Mouse (Mus musculus) limb, embryonic 11.5 days (tissue): ENCODE data around the gene Hells. TPM values are rescaled to one million over a fixed set of nuclear protein-coding genes. Genes with fewer than 3 reads are reported as not detected.
A peak's percentile ranks its signal among the peaks of the same experiment; 100 is the strongest.

ENCODE experiments used
- ATAC-seq: fragments of 200-750 bp; cut with Nextera tagmentation; 2 replicates; pipeline ENCODE4 v1.8.0; 2017; ENCODE audit warnings: low read depth; ENCODE audit not compliant: insufficient number of reproducible peaks, low FRiP score, low TSS enrichment
- DNase-seq: peaks from one replicate; pipeline ENCODE4 v3.0.0-alpha.2; 2015; ENCODE audit warnings: low spot score
- H3K27ac ChIP-seq: fragments of 300-500 bp; sonication (generic); replicated peaks from 2 replicates; pipeline ENCODE4 v1.5.1; 2014; ENCODE audit warnings: low read depth, mild to moderate bottlenecking, low read length
- H3K27me3 ChIP-seq: fragments of 300-500 bp; sonication (generic); 2 replicates; pipeline ENCODE4 v1.6.1; 2014; ENCODE audit warnings: mild to moderate bottlenecking, low read length, mixed read lengths; ENCODE audit not compliant: control insufficient read depth, insufficient read depth
- H3K36me3 ChIP-seq: fragments of 300-500 bp; sonication (generic); 2 replicates; pipeline ENCODE4 v1.6.1; 2014; ENCODE audit warnings: mild to moderate bottlenecking, low read length, moderate library complexity, mixed read lengths; ENCODE audit not compliant: control insufficient read depth, insufficient read depth
- H3K4me1 ChIP-seq: fragments of 300-500 bp; sonication (generic); 2 replicates; pipeline ENCODE4 v1.6.1; 2014; ENCODE audit warnings: low read length, mixed read lengths; ENCODE audit not compliant: control insufficient read depth, insufficient read depth
- H3K4me2 ChIP-seq: fragments of 300-500 bp; sonication (generic); 2 replicates; pipeline ENCODE4 v1.6.1; 2014; ENCODE audit warnings: low read depth, mild to moderate bottlenecking, moderate library complexity; ENCODE audit not compliant: severe bottlenecking
- H3K4me3 ChIP-seq: fragments of 300-500 bp; sonication (generic); 2 replicates; pipeline ENCODE4 v1.5.1; 2014; ENCODE audit warnings: low read depth, low read length
- H3K9ac ChIP-seq: fragments of 300-500 bp; sonication (generic); 2 replicates; pipeline ENCODE4 v1.6.1; 2014; ENCODE audit warnings: mild to moderate bottlenecking, low read length
- H3K9me3 ChIP-seq: fragments of 300-500 bp; sonication (generic); 2 replicates; pipeline ENCODE4 v1.6.1; 2016; ENCODE audit warnings: low read length; ENCODE audit not compliant: control insufficient read depth
- WGBS: fragments of 180-500 bp; shearing (Covaris S2); extraction: QIAGEN DNeasy Blood & Tissue Kit; methylation state at CpG from one replicate; pipeline ENCODE4 v1.1.7; 2014; 5-methylcytosine and 5-hydroxymethylcytosine counted together
- microRNA-seq: library from miRNA; unstranded; fragments of <30 nt; microRNA quantifications from one replicate; pipeline ENCODE4, GENCODE M21; 2016
- polyA plus RNA-seq: library from polyadenylated mRNA; unstranded; fragments of >200 nt; fragmentation: Nextera tagmentation; extraction: Ambion mirVana; gene quantifications from 2 replicates; pipeline ENCODE4 v1.2.1, GENCODE M21; 2014

Gene Hells
- polyA plus RNA-seq, 1 experiment from 2014 or later: 93.2 TPM

DNA sequence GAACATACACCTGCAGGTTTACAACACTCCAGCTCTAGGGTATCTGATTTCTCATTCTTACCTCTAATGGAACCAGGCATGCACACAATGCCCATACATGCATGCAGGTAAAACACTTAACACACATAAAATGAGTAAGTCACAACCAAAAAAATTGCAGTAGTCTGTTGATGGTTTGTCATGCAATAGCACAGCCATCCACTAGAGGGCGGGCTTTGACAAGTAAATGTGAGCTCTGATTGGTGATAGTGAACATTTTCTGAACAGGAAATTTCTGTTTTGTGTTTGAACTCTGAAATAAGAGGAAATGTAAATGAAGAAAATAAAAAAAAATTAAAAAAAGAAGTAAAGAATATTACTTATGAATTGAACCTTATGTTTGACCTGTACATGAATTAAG lies 51.3 kb downstream of the Hells start:
- ATAC-seq (no peak), DNase-seq (peak; percentile 83)
- Histone ChIP-seq H3K9ac (no peak overlapping the region), H3K4me1 (no peaks in the 10 kb centered on the region), H3K4me3 (no peak overlapping the region), H3K27me3 (no peaks in the 10 kb centered on the region), H3K36me3 (no peaks in the 10 kb centered on the region), H3K4me2 (no peak overlapping the region), H3K27ac (no peak overlapping the region), H3K9me3 (no peaks in the 10 kb centered on the region)
- WGBS: 0% methylated on average over 1 of the region's 1 CpGs

DNA sequence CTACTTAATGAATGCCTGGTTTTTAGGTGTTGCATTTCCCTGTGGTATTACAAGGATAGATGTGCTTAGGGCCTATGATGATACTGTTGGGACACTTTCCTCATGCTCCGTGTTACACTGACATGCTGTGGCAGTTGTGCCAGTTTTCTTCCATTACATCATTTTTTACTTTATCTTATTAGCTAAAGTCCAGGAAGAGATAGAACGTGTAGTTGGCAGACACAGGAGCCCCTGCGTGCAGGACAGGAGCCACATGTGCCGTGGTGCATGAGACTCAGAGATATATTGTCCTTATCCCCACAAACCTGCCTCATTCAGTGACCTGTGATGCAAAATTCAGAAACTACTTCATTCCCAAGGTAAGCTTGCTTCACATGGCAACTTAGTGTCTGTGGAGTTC lies 67.5 kb downstream of the Hells start:
- no peak overlapping the region for H3K9ac ChIP-seq
- no peaks in the 10 kb centered on the region for H3K36me3 ChIP-seq
- H3K4me2 ChIP-seq: no peak overlapping the region
- H3K4me3 ChIP-seq: no peak overlapping the region
- no peaks in the 10 kb centered on the region for H3K4me1 ChIP-seq
- DNase-seq (no peak), ATAC-seq (no peak)
- no peaks in the 10 kb centered on the region for H3K9me3 ChIP-seq
- H3K27me3 ChIP-seq: no peaks in the 10 kb centered on the region
- 82% methylated on average over 4 of the region's 4 CpGs for WGBS
- H3K27ac ChIP-seq: no peak overlapping the region

DNA sequence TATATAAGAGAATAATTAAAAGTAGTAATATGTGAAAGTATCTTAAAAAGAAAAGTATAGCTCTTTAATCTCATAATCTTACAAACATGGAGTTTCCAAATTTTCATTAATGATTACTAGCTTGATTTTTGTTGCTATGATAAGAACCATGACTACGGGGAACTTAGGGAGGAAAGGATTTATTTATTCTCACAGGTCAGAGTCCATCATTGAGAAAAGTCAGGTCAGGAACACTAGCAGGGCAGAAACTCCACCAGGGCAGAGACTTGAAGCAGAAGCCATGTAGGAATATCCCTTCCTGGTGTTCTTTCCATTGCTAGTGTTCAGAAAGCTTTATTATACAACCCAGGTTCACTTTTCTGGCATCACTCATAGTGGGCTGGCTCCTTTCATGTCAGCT lies 68.0 kb downstream of the Hells start:
- Histone ChIP-seq H3K4me1 (no peaks in the 10 kb centered on the region), H3K27me3 (no peaks in the 10 kb centered on the region), H3K4me2 (no peak overlapping the region), H3K36me3 (no peaks in the 10 kb centered on the region), H3K9ac (no peak overlapping the region), H3K4me3 (no peak overlapping the region), H3K27ac (no peak overlapping the region), H3K9me3 (no peaks in the 10 kb centered on the region)
- ATAC-seq: no peak
- no peak for DNase-seq
- WGBS: 76% methylated on average over 1 of the region's 1 CpGs

DNA sequence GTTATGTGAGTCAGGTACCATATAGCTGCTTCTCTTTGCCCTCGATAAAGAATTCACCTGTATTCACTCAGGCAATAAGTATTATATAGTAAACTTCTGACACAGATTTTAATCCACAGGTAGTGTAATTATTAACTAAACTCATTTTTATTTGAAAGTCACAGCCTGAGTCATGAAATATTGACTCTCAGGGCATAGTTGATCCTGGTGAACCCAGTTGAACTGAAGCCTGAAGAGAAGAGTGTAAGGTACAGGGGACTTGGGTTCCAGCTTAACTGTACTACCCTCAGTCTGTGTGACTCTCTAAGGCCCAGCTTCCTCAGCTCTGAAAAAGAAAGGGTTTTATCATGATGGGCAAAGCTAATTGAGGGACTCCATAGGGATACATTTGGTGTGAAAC lies 74.4 kb downstream of the Hells start:
- no peak overlapping the region for H3K9ac ChIP-seq
- H3K9me3 ChIP-seq: no peaks in the 10 kb centered on the region
- no peaks in the 10 kb centered on the region for H3K27me3 ChIP-seq
- no peaks in the 10 kb centered on the region for H3K36me3 ChIP-seq
- no peak overlapping the region for H3K27ac ChIP-seq
- no peaks in the 10 kb centered on the region for H3K4me1 ChIP-seq
- no peak overlapping the region for H3K4me2 ChIP-seq
- no peak for DNase-seq
- no peak for ATAC-seq
- no peak overlapping the region for H3K4me3 ChIP-seq
- WGBS: 83% methylated on average over 1 of the region's 1 CpGs

DNA sequence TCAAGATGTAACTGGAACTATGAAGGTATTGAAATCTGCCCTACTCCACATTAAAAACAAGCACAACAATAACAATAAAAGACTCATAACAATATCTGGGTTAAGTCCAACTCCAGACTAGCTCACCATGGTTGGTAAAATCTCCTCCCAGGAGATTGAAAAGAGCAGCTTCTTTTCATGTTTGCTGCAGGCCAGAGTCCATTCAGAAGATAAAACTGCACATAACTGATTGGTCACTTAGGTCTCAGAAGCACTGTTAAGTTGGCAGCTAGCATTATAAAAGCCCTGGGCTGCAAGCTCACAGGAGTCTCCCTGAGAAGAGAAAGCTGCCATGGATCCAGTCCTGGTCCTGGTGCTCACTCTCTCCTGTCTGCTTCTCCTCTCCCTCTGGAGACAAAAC lies 76.0 kb downstream of the Hells start, which contains the start of gene Cyp2c55:
Gene Cyp2c55, plus strand, starts transcription at position 305 of the 400 bp plus-strand sequence.
- ATAC-seq (no peak), DNase-seq (no peak)

More for the DNA sequence above, 76.0 kb downstream of the Hells start, which contains the start of gene Cyp2c55:
- H3K9me3 ChIP-seq: no peaks in the 10 kb centered on the region
- no peaks in the 10 kb centered on the region for H3K36me3 ChIP-seq
- no peak within 1 kb of the TSS for H3K4me2 ChIP-seq
- no peak within 1 kb of the TSS for H3K4me3 ChIP-seq
- H3K27ac ChIP-seq: no peak within 1 kb of the TSS
- no peak within 1 kb of the TSS for H3K9ac ChIP-seq
- H3K4me1 ChIP-seq: no peaks in the 10 kb centered on the region
- no peaks in the 10 kb centered on the region for H3K27me3 ChIP-seq

Small RNA genes lying within 50 kb of the gene (microRNA-seq; reads per million reads assigned to microRNA genes)
- gene Gm23800: not detected

Other genes starting within 250 kb of the Hells start
- gene Noc3l, start 111.7 kb upstream of the Hells start, polyA plus RNA-seq: 12.5 and 12.8 TPM in 2 replicates
- 1.8 and 1.9 TPM in 2 replicates for gene Tbc1d12, start 94.3 kb upstream of the Hells start, polyA plus RNA-seq
- gene Cyp2c55, start 76.1 kb downstream of the Hells start, polyA plus RNA-seq: not detected in 2 replicates
- 0.08 TPM in 1 of 2 replicates, not detected in the other for gene Cyp2c65, start 130.1 kb downstream of the Hells start, polyA plus RNA-seq
- not detected in 2 replicates for gene Cyp2c66, start 183.0 kb downstream of the Hells start, polyA plus RNA-seq